Mouse (Mus musculus): ENCODE data around the gene Madd.

DNA sequence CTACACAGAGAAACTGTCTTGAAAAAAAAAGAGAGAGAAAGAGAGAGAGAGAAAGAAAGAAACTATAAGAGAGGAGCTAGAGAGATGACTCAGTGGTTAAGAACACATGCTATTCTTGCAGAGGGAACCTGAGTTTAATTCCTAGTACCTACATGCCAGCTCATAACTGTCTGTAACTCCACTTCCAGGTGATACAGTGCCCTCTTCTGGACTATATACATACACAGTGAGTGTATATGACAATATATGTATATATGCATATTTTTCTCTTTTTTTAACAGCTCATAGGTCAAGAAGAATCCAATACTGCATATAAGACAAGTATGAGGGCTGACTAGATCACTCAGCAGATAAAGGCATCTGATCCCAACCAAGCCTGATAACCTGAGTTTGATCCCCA, 29.7 kb upstream of the Madd start:
- TF ChIP-seq CTCF (IDR thresholded peaks at IDR 0.05; ENCODE audit: control insufficient read depth, insufficient read depth, insufficient replicate concordance, low read depth, low read length) = no peak
- TF ChIP-seq POLR2A (IDR thresholded peaks at IDR 0.05; ENCODE audit: control insufficient read depth, low read depth, low read length) = no peak

Measured in testis, adult 2 months (tissue).